Mouse (Mus musculus) midbrain, postnatal 0 days (tissue): ENCODE measurements around the gene Usf2. TPM values are rescaled to one million over a fixed set of nuclear protein-coding genes. Genes with fewer than 3 reads are reported as not detected.

ENCODE experiments used
- ATAC-seq: fragments of 200-750 bp; cut with Nextera tagmentation; 2 replicates; pipeline ENCODE4 v1.8.0; 2017; ENCODE audit warnings: moderate number of reproducible peaks, mild to moderate bottlenecking, moderate TSS enrichment, moderate library complexity; ENCODE audit not compliant: low FRiP score
- DNase-seq: peaks from one replicate; pipeline ENCODE4 v3.0.0-alpha.2; 2015; ENCODE audit warnings: low spot score
- H3K27ac ChIP-seq: fragments of 300-500 bp; sonication (generic); 2 replicates; pipeline ENCODE4 v1.5.1; 2014; ENCODE audit warnings: low read depth, mild to moderate bottlenecking, low read length, mixed read lengths
- H3K27me3 ChIP-seq: fragments of 300-500 bp; sonication (generic); 2 replicates; pipeline ENCODE4 v1.6.1; 2014; ENCODE audit warnings: low read length, control low read depth, mixed read lengths; ENCODE audit not compliant: insufficient read depth
- H3K36me3 ChIP-seq: fragments of 300-500 bp; sonication (generic); 2 replicates; pipeline ENCODE4 v1.6.1; 2014; ENCODE audit warnings: low read length, control low read depth, mixed read lengths; ENCODE audit not compliant: insufficient read depth
- H3K4me1 ChIP-seq: fragments of 300-500 bp; sonication (generic); 2 replicates; pipeline ENCODE4 v1.6.1; 2014; ENCODE audit warnings: mild to moderate bottlenecking, control low read depth, antibody characterized with exemption, low read length, mixed read lengths; ENCODE audit not compliant: insufficient read depth
- H3K4me2 ChIP-seq: fragments of 300-500 bp; sonication (generic); 2 replicates; pipeline ENCODE4 v1.6.1; 2014; ENCODE audit warnings: low read depth, mild to moderate bottlenecking, low read length, mixed read lengths; ENCODE audit not compliant: poor library complexity, severe bottlenecking
- H3K4me3 ChIP-seq: fragments of 300-500 bp; sonication (generic); 2 replicates; pipeline ENCODE4 v1.5.1; 2014; ENCODE audit warnings: low read depth, mild to moderate bottlenecking, low read length, moderate library complexity
- H3K9ac ChIP-seq: fragments of 300-500 bp; sonication (generic); replicated peaks from 2 replicates; pipeline ENCODE4 v1.6.1; 2014; ENCODE audit warnings: mild to moderate bottlenecking, low read length, moderate library complexity, mixed read lengths; ENCODE audit not compliant: poor library complexity, severe bottlenecking
- H3K9me3 ChIP-seq: fragments of 300-500 bp; sonication (generic); 2 replicates; pipeline ENCODE4 v1.6.1; 2016; ENCODE audit warnings: low read length, control low read depth
- CTCF ChIP-seq: IDR thresholded peaks from 2 replicates; pipeline ENCODE4 v1.5.1; 2016; ENCODE audit warnings: antibody characterized with exemption, mild to moderate bottlenecking
- WGBS: fragments of 180-500 bp; shearing (Covaris S2); extraction: QIAGEN DNeasy Blood & Tissue Kit; methylation state at CpG from one replicate; pipeline ENCODE4 v1.1.7; 2014; 5-methylcytosine and 5-hydroxymethylcytosine counted together
- polyA plus RNA-seq: library from polyadenylated mRNA; unstranded; fragments of >200 nt; fragmentation: Nextera tagmentation; extraction: Ambion mirVana; gene quantifications from 2 replicates; pipeline ENCODE4 v1.2.1, GENCODE M21; 2015
- total RNA-seq: library from RNA; depleted of rRNA; stranded (reverse); fragments of >200 nt; gene quantifications from 2 replicates; pipeline ENCODE4 v1.2.3, GENCODE M21; 2014

The Usf2 gene
- total and polyA plus RNA-seq, 2 experiments from 2014 or later: 27.0 to 102 TPM

DNA sequence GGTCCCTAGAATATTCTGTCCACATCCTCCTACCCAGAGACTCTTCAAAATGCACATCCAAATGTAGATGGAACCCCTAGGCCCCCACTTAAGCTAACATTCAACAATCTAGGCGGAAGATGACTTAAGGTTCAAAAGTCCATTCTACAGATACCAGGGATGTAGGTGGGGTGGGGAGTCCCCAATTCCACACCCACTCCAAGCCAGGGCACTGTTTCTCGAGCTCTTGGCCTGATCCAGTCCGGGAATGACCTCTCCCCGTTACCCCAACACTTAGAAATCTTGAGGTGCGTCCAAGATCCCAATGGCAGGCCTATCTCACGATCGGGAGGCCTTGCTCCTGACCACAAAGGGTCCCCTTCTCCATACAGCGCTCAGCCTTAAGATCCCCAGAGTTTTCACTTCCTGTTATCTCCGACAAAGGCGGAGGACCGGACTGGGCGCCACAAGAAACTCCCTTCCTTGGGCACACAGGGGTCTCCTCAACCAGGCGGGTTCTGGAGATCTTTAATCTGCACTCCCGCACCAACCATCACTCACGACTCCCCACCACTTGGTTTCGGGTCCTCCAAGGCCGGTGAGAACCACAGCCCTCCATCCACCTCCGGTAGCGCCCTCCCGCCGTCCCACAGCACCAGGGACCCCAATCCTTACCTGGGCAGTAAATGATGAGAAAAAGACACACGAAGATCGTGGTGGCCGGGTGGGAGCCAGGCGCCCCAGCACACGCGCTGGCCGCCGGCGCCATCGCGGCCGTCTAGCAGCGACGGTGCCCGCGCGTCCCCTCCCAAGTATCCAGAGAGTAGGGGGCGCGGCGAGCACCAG lies 16.0 kb upstream of the Usf2 start:
- H3K27ac ChIP-seq: no peak overlapping the region
- ATAC-seq: 0 out of 2 replicates have a peak, but pooled peaks have one; percentile 12
- TF ChIP-seq CTCF: no peak
- H3K9ac ChIP-seq: no peak overlapping the region
- H3K4me1 ChIP-seq: 0 out of 2 replicates have a peak, but pooled peaks cover 4% of the 10 kb centered on the region
- peak overlapping the region; percentile 32 for H3K4me3 ChIP-seq
- 5% methylated on average over 41 of the region's 41 CpGs for WGBS
- H3K36me3 ChIP-seq: no peaks in the 10 kb centered on the region
- DNase-seq: no peak
- peak overlapping the region; percentile 52 for H3K4me2 ChIP-seq
- H3K27me3 ChIP-seq: peaks cover 15% of the 10 kb centered on the region
- no peaks in the 10 kb centered on the region for H3K9me3 ChIP-seq

GRCm38 (mm10) chr7:30971901-30972300 lies 15.3 kb upstream of the Usf2 start:
- DNase-seq (no peak), ATAC-seq (no peak)
- H3K9me3 ChIP-seq: no peaks in the 10 kb centered on the region
- TF ChIP-seq CTCF: no peak
- peaks cover 15% of the 10 kb centered on the region for H3K27me3 ChIP-seq
- no peak overlapping the region; the same call in 1 of the 2 replicates for H3K4me3 ChIP-seq
- no peaks in the 10 kb centered on the region for H3K36me3 ChIP-seq
- 0 out of 2 replicates have a peak, but pooled peaks cover 4% of the 10 kb centered on the region for H3K4me1 ChIP-seq
- 90% methylated on average over 15 of the region's 15 CpGs for WGBS
- 0 out of 2 replicates have a peak overlapping the region, but pooled peaks have one; percentile 52 for H3K4me2 ChIP-seq
- no peak overlapping the region for H3K27ac ChIP-seq
- no peak overlapping the region for H3K9ac ChIP-seq

GRCm38 (mm10) chr7:30969174-30969573 lies 12.6 kb upstream of the Usf2 start:
- no peaks in the 10 kb centered on the region for H3K9me3 ChIP-seq
- TF ChIP-seq CTCF: no peak
- ATAC-seq: no peak

GRCm38 (mm10) chr7:30968611-30969010 lies 12.0 kb upstream of the Usf2 start:
- H3K36me3 ChIP-seq: no peaks in the 10 kb centered on the region
- H3K4me3 ChIP-seq: no peak overlapping the region
- H3K9ac ChIP-seq: no peak overlapping the region
- H3K27ac ChIP-seq: peak overlapping the region; percentile 38; the same call in 1 of the 2 replicates
- no peak for TF ChIP-seq CTCF
- DNase-seq: no peak
- WGBS: 87% methylated on average over 8 of the region's 8 CpGs
- H3K4me2 ChIP-seq: no peak overlapping the region
- peaks cover 13% of the 10 kb centered on the region for H3K27me3 ChIP-seq
- no peaks in the 10 kb centered on the region for H3K9me3 ChIP-seq
- 0 out of 2 replicates have a peak, but pooled peaks cover 4% of the 10 kb centered on the region for H3K4me1 ChIP-seq
- no peak for ATAC-seq

More at GRCm38 (mm10) chr7:30969174-30969573, 12.6 kb upstream of the Usf2 start:
- 90% methylated on average over 4 of the region's 4 CpGs for WGBS
- H3K27ac ChIP-seq: no peak overlapping the region
- 0 out of 2 replicates have a peak, but pooled peaks cover 4% of the 10 kb centered on the region for H3K4me1 ChIP-seq
- DNase-seq: peak; percentile 8
- peaks cover 15% of the 10 kb centered on the region for H3K27me3 ChIP-seq
- H3K9ac ChIP-seq: no peak overlapping the region
- no peak overlapping the region for H3K4me2 ChIP-seq
- H3K4me3 ChIP-seq: no peak overlapping the region
- no peaks in the 10 kb centered on the region for H3K36me3 ChIP-seq

GRCm38 (mm10) chr7:30966657-30967056 lies 10.1 kb upstream of the Usf2 start:
- no peak overlapping the region for H3K27ac ChIP-seq
- H3K4me3 ChIP-seq: no peak overlapping the region
- H3K36me3 ChIP-seq: no peaks in the 10 kb centered on the region
- no peak for ATAC-seq
- no peak overlapping the region for H3K4me2 ChIP-seq
- no peak for TF ChIP-seq CTCF
- WGBS: 89% methylated on average over 3 of the region's 3 CpGs
- no peak for DNase-seq
- no peaks in the 10 kb centered on the region for H3K27me3 ChIP-seq
- no peak overlapping the region for H3K9ac ChIP-seq
- H3K9me3 ChIP-seq: no peaks in the 10 kb centered on the region
- no peaks in the 10 kb centered on the region for H3K4me1 ChIP-seq

DNA sequence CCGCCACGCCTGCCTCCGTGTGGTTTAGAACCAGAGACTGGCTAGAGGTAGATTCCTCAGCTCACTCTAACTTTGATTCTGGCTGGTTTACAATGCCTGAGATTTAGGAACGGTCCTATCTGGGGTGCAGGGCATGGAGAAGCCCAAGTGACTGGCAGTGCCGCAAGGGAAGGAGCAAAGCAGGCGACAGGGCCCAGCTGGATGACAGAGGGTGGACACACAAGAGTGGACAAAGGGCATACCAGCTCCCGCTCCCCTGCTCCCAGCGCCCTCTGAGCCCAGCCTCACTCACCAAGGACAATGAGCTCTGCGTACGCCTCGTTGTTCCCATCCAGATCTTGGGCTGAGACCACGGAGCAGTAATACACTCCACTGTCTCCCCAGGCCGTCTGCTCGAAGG lies 9.1 kb upstream of the Usf2 start:
- Histone ChIP-seq H3K9ac (no peak overlapping the region), H3K4me2 (no peak overlapping the region), H3K27me3 (no peaks in the 10 kb centered on the region), H3K36me3 (no peaks in the 10 kb centered on the region), H3K4me1 (no peaks in the 10 kb centered on the region), H3K9me3 (no peaks in the 10 kb centered on the region), H3K4me3 (no peak overlapping the region), H3K27ac (no peak overlapping the region)
- WGBS: 77% methylated on average over 14 of the region's 14 CpGs
- DNase-seq (no peak), ATAC-seq (no peak)
- TF ChIP-seq CTCF: no peak
